Mouse (Mus musculus): Measurements from ENCODE around the gene Klhl21.

GRCm38 (mm10) chr4:152013036-152013813 is 4.6 kb downstream of the Klhl21 start:
- TF ChIP-seq CTCF (IDR thresholded peaks at IDR 0.05; ENCODE audit: low read depth) = no peak
- no peak for TF ChIP-seq EP300 (IDR thresholded peaks at IDR 0.05; ENCODE audit: low read depth)

Data from liver, embryonic 14.5 days (tissue).